In genomic region chr11:97152662-97153287, GRCm38 (mm10) we compare ENCODE assay signal across 8 mouse cellular contexts. TPM values are rescaled to one million over a fixed set of nuclear protein-coding genes. Genes with fewer than 3 reads are reported as not detected.
A peak's percentile ranks its signal among the peaks of the same experiment; 100 is the strongest.
DNase-seq lines count a peak whose midpoint lies in the region; ATAC-seq lines count a peak whose summit lies in the region.

No protein-coding gene starts in this region.

- no peak for DNase-seq in heart, adult 8-10 months (ENCODE audit: low spot score)
- DNase-seq in MN1 (ENCODE audit: low spot score): peak; percentile 75
- DNase-seq in embryonic facial prominence, embryonic 11.5 days (ENCODE audit: low spot score): peak; percentile 40
- DNase-seq in midbrain, embryonic 10.5 days (ENCODE audit: low spot score): peak; percentile 33
- DNase-seq in adipocyte (ENCODE audit: low spot score): no peak
- DNase-seq in ovary, postnatal 36 days (ENCODE audit: low spot score): no peak
- DNase-seq in urinary bladder, postnatal 25 days (ENCODE audit: low spot score): no peak

- H3K27me3 ChIP-seq in heart, embryonic 12.5 days (replicated peaks): 0 out of 2 replicates have a peak, but pooled peaks cover 9% of the 10 kb centered on the region
- no peaks in the 10 kb centered on the region for H3K27me3 ChIP-seq in embryonic facial prominence, embryonic 11.5 days (ENCODE audit: control insufficient read depth, insufficient read depth, low read length)
- H3K27me3 ChIP-seq in midbrain, embryonic 10.5 days (ENCODE audit: low read depth, poor library complexity, severe bottlenecking): peaks cover 29% of the 10 kb centered on the region

- peaks cover 38% of the 10 kb centered on the region for H3K4me1 ChIP-seq in heart, embryonic 12.5 days (replicated peaks)
- H3K4me1 ChIP-seq in embryonic facial prominence, embryonic 11.5 days (ENCODE audit: control insufficient read depth, insufficient read depth, low read length): peaks cover 7% of the 10 kb centered on the region
- peaks cover 48% of the 10 kb centered on the region for H3K4me1 ChIP-seq in midbrain, embryonic 10.5 days

- H3K4me3 ChIP-seq in heart, embryonic 12.5 days: no peak overlapping the region
- no peak overlapping the region for H3K4me3 ChIP-seq in embryonic facial prominence, embryonic 11.5 days (ENCODE audit: low read depth, low read length)
- peak overlapping the region; percentile 66 for H3K4me3 ChIP-seq in midbrain, embryonic 10.5 days

- no peaks in the 10 kb centered on the region for H3K9me3 ChIP-seq in heart, embryonic 12.5 days (replicated peaks)
- H3K9me3 ChIP-seq in embryonic facial prominence, embryonic 11.5 days (replicated peaks; ENCODE audit: control insufficient read depth, low read length): no peaks in the 10 kb centered on the region
- H3K9me3 ChIP-seq in midbrain, embryonic 10.5 days (replicated peaks): no peaks in the 10 kb centered on the region

- H3K9ac ChIP-seq in heart, embryonic 12.5 days: no peak overlapping the region
- no peak overlapping the region for H3K9ac ChIP-seq in embryonic facial prominence, embryonic 11.5 days (replicated peaks; ENCODE audit: low read length)

- no peak for ATAC-seq in heart, embryonic 12.5 days (ENCODE audit: insufficient number of reproducible peaks, low FRiP score)
- ATAC-seq in embryonic facial prominence, embryonic 11.5 days (replicated peaks; ENCODE audit: insufficient number of reproducible peaks, low FRiP score, low TSS enrichment, low read depth): no peak

- 26% methylated on average over 10 of the region's 10 CpGs for WGBS in heart, embryonic 12.5 days
- 25% methylated on average over 10 of the region's 10 CpGs for WGBS in embryonic facial prominence, embryonic 11.5 days
- WGBS in midbrain, embryonic 10.5 days: 20% methylated on average over 10 of the region's 10 CpGs

- H3K27ac ChIP-seq in heart, embryonic 12.5 days (ENCODE audit: poor library complexity, severe bottlenecking): no peak overlapping the region
- no peak overlapping the region for H3K27ac ChIP-seq in embryonic facial prominence, embryonic 11.5 days (replicated peaks; ENCODE audit: low read depth, low read length)
- peak overlapping the region; percentile 53 for H3K27ac ChIP-seq in midbrain, embryonic 10.5 days (replicated peaks)

- peak overlapping the region; percentile 82 for H3K4me2 ChIP-seq in heart, embryonic 12.5 days
- H3K4me2 ChIP-seq in embryonic facial prominence, embryonic 11.5 days (ENCODE audit: low read depth, low read length): no peak overlapping the region

- peaks cover 32% of the 10 kb centered on the region for H3K36me3 ChIP-seq in heart, embryonic 12.5 days
- H3K36me3 ChIP-seq in embryonic facial prominence, embryonic 11.5 days (replicated peaks; ENCODE audit: control insufficient read depth, insufficient read depth, low read depth, low read length): no peaks in the 10 kb centered on the region; the same call in 1 of the 2 replicates
- H3K36me3 ChIP-seq in midbrain, embryonic 10.5 days: peaks cover 46% of the 10 kb centered on the region

RNA-seq across cellular contexts. Expression of gene Tbkbp1, which starts 1.5 kb away (rescaled TPM):
- 10.6 and 12.6 TPM in 2 replicates for polyA plus RNA-seq in heart, embryonic 12.5 days (2016; fragmentation: Nextera tagmentation; extraction: Ambion mirVana)
- 10 to 100 TPM; 12.2 to 14.9 (median 13.9) TPM for total RNA-seq in heart, adult 8-10 months (2022)
- 3.3 and 4.8 TPM in 2 replicates for polyA plus RNA-seq in embryonic facial prominence, embryonic 11.5 days (2014; fragmentation: Nextera tagmentation; extraction: Ambion mirVana)
- polyA plus RNA-seq in midbrain, embryonic 10.5 days (2016; fragmentation: Nextera tagmentation; extraction: Ambion mirVana): 4.3 and 4.9 TPM in 2 replicates

RNA-seq across cellular contexts. Expression of gene Kpnb1, which starts 34.9 kb away (rescaled TPM):
- 41.7 and 45.4 TPM in 2 replicates for polyA plus RNA-seq in heart, embryonic 12.5 days (2016; fragmentation: Nextera tagmentation; extraction: Ambion mirVana)
- total RNA-seq in heart, adult 8-10 months (2022): 10 to 100 TPM; 78.7 to 80.0 (median 79.7) TPM
- polyA plus RNA-seq in embryonic facial prominence, embryonic 11.5 days (2014; fragmentation: Nextera tagmentation; extraction: Ambion mirVana): 98.7 and 103 TPM in 2 replicates
- 82.9 and 95.7 TPM in 2 replicates for polyA plus RNA-seq in midbrain, embryonic 10.5 days (2016; fragmentation: Nextera tagmentation; extraction: Ambion mirVana)

RNA-seq across cellular contexts. Expression of gene Tbx21, which starts 37.6 kb away (rescaled TPM):
- polyA plus RNA-seq in heart, embryonic 12.5 days (2016; fragmentation: Nextera tagmentation; extraction: Ambion mirVana): not detected in 2 replicates
- under 1 TPM in 1 of 4 experiments, not detected in 3; 0.16 TPM for total RNA-seq in heart, adult 8-10 months (2022)
- polyA plus RNA-seq in embryonic facial prominence, embryonic 11.5 days (2014; fragmentation: Nextera tagmentation; extraction: Ambion mirVana): not detected in 2 replicates
- 0.10 and 0.25 TPM in 2 replicates for polyA plus RNA-seq in midbrain, embryonic 10.5 days (2016; fragmentation: Nextera tagmentation; extraction: Ambion mirVana)

Comparison
In these comparisons a context has a peak if more than half of its experiments do, and no peak if none do; other contexts are left out.
1. DNase-seq: peak in MN1 (single experiment), embryonic facial prominence, embryonic 11.5 days (single experiment) and midbrain, embryonic 10.5 days (single experiment); none in heart, adult 8-10 months (single experiment), adipocyte (single experiment), ovary, postnatal 36 days (single experiment) and urinary bladder, postnatal 25 days (single experiment).